ENCODE assay signal across 7 mouse cellular contexts in genomic region chr5:45449831-45450716, GRCm38 (mm10). TPM values are rescaled to one million over a fixed set of nuclear protein-coding genes. Genes with fewer than 3 reads are reported as not detected.
A peak's percentile ranks its signal among the peaks of the same experiment; 100 is the strongest.
DNase-seq lines count a peak whose midpoint lies in the region; ATAC-seq lines count a peak whose summit lies in the region.

Qdpr (minus strand) TSS chr5:45450236.

- peak within 1 kb of the TSS; percentile 90 for H3K27ac ChIP-seq in intestine, embryonic 15.5 days
- H3K27ac ChIP-seq in midbrain, embryonic 10.5 days (replicated peaks), result peak within 1 kb of the TSS; percentile 86

- H3K36me3 ChIP-seq in intestine, embryonic 15.5 days, result no peaks in the 10 kb centered on the region
- H3K36me3 ChIP-seq in midbrain, embryonic 10.5 days, result peaks cover 2% of the 10 kb centered on the region

- peak; percentile 96 for DNase-seq in adrenal gland, adult 2 months
- DNase-seq in embryo, embryonic 11.5 days (ENCODE audit: low read depth, low spot score), result peak; percentile 99
- DNase-seq in gastrocnemius, postnatal 36 days, result peak; percentile 86 to 96
- peak; percentile 92 to 99 for DNase-seq in left cerebral cortex, postnatal 25 days (ENCODE audit: low spot score in 2 of 2)
- peak; percentile 99 for DNase-seq in midbrain, embryonic 10.5 days (ENCODE audit: low spot score)
- peak; percentile 95 for DNase-seq in right cerebral cortex, postnatal 4 days

- peak; percentile 99 for ATAC-seq in intestine, embryonic 15.5 days

- peak within 1 kb of the TSS; percentile 70 for H3K4me3 ChIP-seq in intestine, embryonic 15.5 days (replicated peaks)
- peak within 1 kb of the TSS; percentile 69 for H3K4me3 ChIP-seq in midbrain, embryonic 10.5 days

- intact Hi-C loops in gastrocnemius, postnatal 36 days (cut with DNase I), result loop anchor here (5.0 to 10.0 kb wide), 2 partner anchors 42 to 405 kb away; partner anchors contain the start of genes Lap3 and Lcorl
- intact Hi-C loops in left cerebral cortex, postnatal 25 days (cut with DNase I), result no loop called here

- peaks cover 11% of the 10 kb centered on the region for H3K4me1 ChIP-seq in intestine, embryonic 15.5 days (replicated peaks)
- H3K4me1 ChIP-seq in midbrain, embryonic 10.5 days, result peaks cover 27% of the 10 kb centered on the region

- peak within 1 kb of the TSS; percentile 73 for H3K9ac ChIP-seq in intestine, embryonic 15.5 days

- H3K9me3 ChIP-seq in intestine, embryonic 15.5 days, result no peaks in the 10 kb centered on the region
- H3K9me3 ChIP-seq in midbrain, embryonic 10.5 days (replicated peaks), result no peaks in the 10 kb centered on the region

- WGBS in intestine, embryonic 15.5 days, result under 1% methylated on average over 70 of the region's 70 CpGs
- whole genome bisulfite sequencing in midbrain, embryonic 10.5 days, result under 1% methylated on average over 70 of the region's 70 CpGs

- H3K4me2 ChIP-seq in intestine, embryonic 15.5 days (replicated peaks), result peak within 1 kb of the TSS; percentile 94

- no peaks in the 10 kb centered on the region for H3K27me3 ChIP-seq in intestine, embryonic 15.5 days (replicated peaks)
- no peaks in the 10 kb centered on the region for H3K27me3 ChIP-seq in midbrain, embryonic 10.5 days (ENCODE audit: low read depth, poor library complexity, severe bottlenecking)

RNA-seq across cellular contexts. Expression of gene Qdpr, which starts in this region (rescaled TPM):
- total RNA-seq in adrenal gland, adult 2 months (2021), result 100 to 1,000 TPM; 106 to 138 TPM
- 91.6 and 107 TPM in 2 replicates for polyA plus RNA-seq in adrenal gland, adult 2 months (2012; rRNA removed)
- total RNA-seq in gastrocnemius, postnatal 36 days (2021), result 10 to 100 TPM; 54.0 to 57.9 TPM
- polyA plus RNA-seq in intestine, embryonic 15.5 days (2015; fragmentation: Nextera tagmentation; extraction: Ambion mirVana), result 259 and 272 TPM in 2 replicates
- total RNA-seq in left cerebral cortex, postnatal 25 days (2021), result 100 to 1,000 TPM; 101 to 104 TPM
- polyA plus RNA-seq in midbrain, embryonic 10.5 days (2016; fragmentation: Nextera tagmentation; extraction: Ambion mirVana), result 127 and 128 TPM in 2 replicates

Comparison
In these comparisons a context has a peak if more than half of its experiments do, and no peak if none do; other contexts are left out.
1. Peak in every context shown above with its lines: DNase-seq, ATAC-seq, H3K4me3 ChIP-seq and H3K27ac ChIP-seq.